Mouse (Mus musculus) liver, adult 2 months (tissue): ENCODE measurements around the gene Atp5d. TPM values are rescaled to one million over a fixed set of nuclear protein-coding genes. Genes with fewer than 3 reads are reported as not detected.

Source experiments
- DNase-seq: peaks from one replicate; pipeline ENCODE4 v3.0.0-alpha.2; 2011; ENCODE audit warnings: low read depth, low spot score; ENCODE audit errors: extremely low read depth
- H3K27ac ChIP-seq: fragments of 200-500 bp; replicated peaks from 2 replicates; pipeline ENCODE4 v1.5.1; 2012; ENCODE audit warnings: low read depth, mild to moderate bottlenecking, control low read depth, inconsistent platforms, low read length; ENCODE audit not compliant: insufficient read depth
- H3K27me3 ChIP-seq: fragments of 200-500 bp; 2 replicates; pipeline ENCODE4 v1.6.1; 2012; ENCODE audit warnings: mild to moderate bottlenecking, moderate library complexity, low read length, inconsistent platforms; ENCODE audit not compliant: control insufficient read depth, insufficient read depth
- H3K36me3 ChIP-seq: fragments of 200-500 bp; 2 replicates; pipeline ENCODE4 v1.6.1; 2012; ENCODE audit warnings: low read length, inconsistent platforms; ENCODE audit not compliant: control insufficient read depth, insufficient read depth
- H3K4me1 ChIP-seq: fragments of 200-500 bp; 2 replicates; pipeline ENCODE4 v1.6.1; 2011; ENCODE audit warnings: low read length; ENCODE audit not compliant: control insufficient read depth, insufficient read depth
- H3K4me3 ChIP-seq: fragments of 200-500 bp; 2 replicates; pipeline ENCODE4 v1.5.1; 2011; ENCODE audit warnings: low read depth, mild to moderate bottlenecking, control low read depth, low read length, moderate library complexity; ENCODE audit not compliant: insufficient read depth
- H3K79me2 ChIP-seq: fragments of 200-500 bp; 2 replicates; pipeline ENCODE4 v1.6.1; 2012; ENCODE audit warnings: inconsistent platforms, mild to moderate bottlenecking, low read length, moderate library complexity; ENCODE audit not compliant: control insufficient read depth, insufficient read depth
- H3K9ac ChIP-seq: fragments of 200-500 bp; 2 replicates; pipeline ENCODE4 v1.6.1; 2012; ENCODE audit warnings: low read depth, mild to moderate bottlenecking, control low read depth, inconsistent platforms, low read length
- CTCF ChIP-seq: fragments of 200-500 bp; IDR thresholded peaks from 2 replicates; pipeline ENCODE4 v1.5.1; 2011; ENCODE audit warnings: low read depth, low read length, control low read depth
- POLR2A ChIP-seq: fragments of 200-500 bp; IDR thresholded peaks from 2 replicates; pipeline ENCODE4 v1.6.1; 2011; ENCODE audit warnings: low read length, control low read depth; ENCODE audit not compliant: insufficient read depth; ENCODE audit errors: extremely low read depth
- WGBS: fragments of 180-500 bp; shearing (Covaris S2); methylation state at CpG from one replicate; pipeline ENCODE4 v1.1.7; 2018; 5-methylcytosine and 5-hydroxymethylcytosine counted together
- polyA plus RNA-seq: library from polyadenylated mRNA; depleted of rRNA; stranded (reverse); fragments of >200 nt; gene quantifications from 2 replicates; pipeline ENCODE4 v1.2.3, GENCODE M21; 2012
- total RNA-seq: library from RNA; depleted of rRNA; stranded (reverse); fragments of >200 nt; gene quantifications from 2 replicates; pipeline ENCODE4 v1.2.3, GENCODE M21; 2014

Atp5d gene
- total and polyA plus RNA-seq, 2 experiments: 144 to 1,387 TPM

DNA sequence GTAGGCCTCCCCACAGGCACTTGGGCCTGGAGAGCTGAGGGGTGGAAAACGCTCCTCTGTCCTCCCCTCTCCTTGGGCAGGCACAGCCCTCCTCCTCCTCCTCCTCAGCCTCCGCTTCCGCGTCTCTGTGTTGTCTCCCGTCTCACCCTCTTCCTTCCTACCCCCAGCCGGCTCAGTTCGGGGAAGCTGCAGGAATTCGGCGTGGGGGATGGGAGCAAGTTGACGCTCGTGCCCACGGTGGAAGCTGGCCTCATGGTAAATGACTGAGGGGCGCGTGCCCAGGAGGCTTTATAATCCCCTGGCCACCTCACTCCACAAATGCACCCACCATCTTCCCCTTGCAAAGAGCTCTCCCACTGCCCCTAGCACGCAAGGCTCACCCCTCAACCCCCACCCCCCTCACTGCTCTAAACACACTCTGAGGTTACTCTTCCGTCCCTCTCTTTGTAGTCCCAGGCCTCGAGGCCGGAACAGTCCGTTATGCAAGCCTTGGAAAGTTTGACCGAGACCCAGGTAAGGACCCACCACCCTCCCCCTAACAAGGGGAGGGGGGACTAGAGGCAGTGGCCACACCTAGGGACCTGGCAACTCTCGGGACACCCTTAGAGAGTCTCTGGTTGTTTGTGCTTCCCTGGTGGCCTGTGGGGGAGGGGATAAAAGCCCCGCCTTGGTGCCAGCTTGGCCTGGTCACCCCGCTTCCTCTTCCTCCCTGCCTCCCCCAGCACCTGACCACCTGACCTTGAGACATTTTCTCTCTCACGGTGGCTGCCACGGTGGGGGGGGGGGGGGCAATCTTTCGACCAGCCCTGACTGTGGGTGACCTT lies 13.0 kb downstream of the Atp5d start:
- Histone ChIP-seq H3K36me3 (peaks cover 20% of the 10 kb centered on the region), H3K4me3 (peak overlapping the region; percentile 82), H3K9ac (peak overlapping the region; percentile 90), H3K4me1 (peaks cover 33% of the 10 kb centered on the region), H3K27ac (peak overlapping the region; percentile 90), H3K79me2 (peaks cover 29% of the 10 kb centered on the region), H3K27me3 (no peaks in the 10 kb centered on the region)
- 0 out of 2 replicates have a peak, but pooled peaks have one; percentile 26 for TF ChIP-seq POLR2A
- no peak for TF ChIP-seq CTCF
- under 1% methylated on average over 26 of the region's 26 CpGs for WGBS
- peak; percentile 64 for DNase-seq

DNA sequence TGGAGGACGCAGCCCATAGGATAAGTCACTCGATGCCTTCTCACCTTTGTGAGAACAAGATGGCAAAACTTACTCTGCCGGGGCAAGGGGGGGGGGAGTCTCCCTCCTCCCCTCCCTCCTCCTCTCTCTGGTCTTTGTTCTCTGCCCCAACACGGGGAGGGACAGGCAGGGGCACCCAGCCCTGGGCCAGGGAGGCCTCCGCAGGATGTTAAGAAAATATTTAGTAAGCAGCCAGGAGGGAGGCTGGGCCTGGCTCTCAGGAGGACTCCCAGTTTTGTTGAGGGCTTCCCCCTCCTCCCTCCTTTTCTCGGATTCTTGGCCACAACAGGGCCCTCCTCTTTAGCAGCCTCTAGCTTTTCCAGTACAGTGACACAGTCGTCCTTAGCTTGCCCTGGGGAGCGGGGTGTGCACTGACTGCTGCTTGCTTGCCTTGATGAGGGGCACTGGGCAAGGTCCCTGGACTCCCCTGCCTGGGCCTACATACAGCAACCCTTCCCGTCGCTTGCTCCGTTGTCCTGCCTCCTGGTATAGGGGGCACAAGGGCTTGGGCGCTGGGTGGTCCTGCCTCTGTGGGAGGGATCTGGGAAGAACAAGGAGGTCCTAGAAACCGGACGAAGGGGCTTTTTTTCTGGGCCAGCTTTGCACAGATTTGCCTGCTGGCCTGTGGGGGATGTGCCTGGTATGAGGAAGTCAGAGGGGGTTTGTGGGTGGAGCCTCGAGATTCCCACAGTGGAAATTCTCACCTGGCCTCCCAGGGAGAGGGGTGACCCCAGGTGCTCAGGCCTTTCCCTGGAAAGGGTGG lies 13.8 kb downstream of the Atp5d start:
- WGBS: 9% methylated on average over 15 of the region's 15 CpGs
- Histone ChIP-seq H3K4me3 (peak overlapping the region; percentile 82), H3K27me3 (no peaks in the 10 kb centered on the region), H3K9ac (peak overlapping the region; percentile 90), H3K36me3 (peaks cover 27% of the 10 kb centered on the region), H3K79me2 (peaks cover 29% of the 10 kb centered on the region), H3K27ac (peak overlapping the region; percentile 90), H3K4me1 (peaks cover 26% of the 10 kb centered on the region)
- DNase-seq: peak; percentile 61
- TF ChIP-seq CTCF (no peak), POLR2A (0 out of 2 replicates have a peak, but pooled peaks have one; percentile 11)

DNA sequence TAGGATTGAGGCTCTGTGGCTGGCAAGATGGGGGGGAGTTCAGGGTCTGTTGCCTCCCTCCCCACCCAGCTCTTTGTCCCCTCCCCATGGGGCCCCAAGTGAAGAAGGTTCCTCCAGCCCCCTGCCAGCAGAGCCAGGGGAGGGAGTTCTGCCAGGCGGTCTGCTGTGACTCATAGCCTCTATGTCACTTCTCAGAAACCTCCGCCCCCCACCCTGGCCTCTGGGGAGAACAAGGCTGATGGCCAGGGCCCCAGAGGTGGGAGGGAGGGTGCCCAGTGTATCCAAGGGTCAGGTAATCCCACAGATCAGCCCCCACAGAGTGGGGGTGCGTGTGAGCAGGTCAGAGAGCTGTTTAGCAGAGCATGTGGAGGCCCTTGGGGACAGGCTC lies 14.4 kb downstream of the Atp5d start:
- Histone ChIP-seq H3K9ac (peak overlapping the region; percentile 90), H3K4me3 (peak overlapping the region; percentile 82; the same call in 1 of the 2 replicates), H3K4me1 (peaks cover 22% of the 10 kb centered on the region), H3K79me2 (peaks cover 29% of the 10 kb centered on the region), H3K27me3 (no peaks in the 10 kb centered on the region), H3K27ac (peak overlapping the region; percentile 90), H3K36me3 (peaks cover 27% of the 10 kb centered on the region)
- no peak for DNase-seq
- no peak for TF ChIP-seq CTCF
- no peak for TF ChIP-seq POLR2A
- 11% methylated on average over 3 of the region's 3 CpGs for WGBS

DNA sequence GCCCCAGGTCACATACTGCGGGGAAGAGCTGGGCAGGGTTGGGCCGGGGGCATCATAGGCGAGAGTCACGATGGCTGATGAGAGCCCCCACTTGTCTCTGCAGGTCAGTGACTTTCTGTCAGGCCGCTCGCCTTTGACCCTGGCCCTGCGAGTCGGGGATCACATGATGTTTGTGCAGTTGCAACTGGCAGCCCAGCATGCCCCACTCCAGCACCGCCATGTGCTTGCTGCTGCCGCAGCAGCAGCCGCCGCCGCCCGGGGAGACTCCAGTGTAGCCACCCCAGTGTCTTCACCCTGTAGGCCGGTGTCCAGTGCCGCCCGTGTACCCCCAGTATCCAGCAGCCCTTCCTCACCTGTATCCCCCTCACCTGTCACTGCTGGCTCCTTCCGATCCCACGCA lies 15.3 kb downstream of the Atp5d start:
- peak; percentile 85 for DNase-seq
- Histone ChIP-seq H3K36me3 (peaks cover 27% of the 10 kb centered on the region), H3K27ac (peak overlapping the region; percentile 90), H3K9ac (peak overlapping the region; percentile 90), H3K27me3 (no peaks in the 10 kb centered on the region), H3K79me2 (peaks cover 29% of the 10 kb centered on the region), H3K4me3 (peak overlapping the region; percentile 82; the same call in 1 of the 2 replicates), H3K4me1 (peaks cover 26% of the 10 kb centered on the region)
- WGBS: 24% methylated on average over 19 of the region's 19 CpGs
- no peak for TF ChIP-seq POLR2A
- TF ChIP-seq CTCF: no peak

DNA sequence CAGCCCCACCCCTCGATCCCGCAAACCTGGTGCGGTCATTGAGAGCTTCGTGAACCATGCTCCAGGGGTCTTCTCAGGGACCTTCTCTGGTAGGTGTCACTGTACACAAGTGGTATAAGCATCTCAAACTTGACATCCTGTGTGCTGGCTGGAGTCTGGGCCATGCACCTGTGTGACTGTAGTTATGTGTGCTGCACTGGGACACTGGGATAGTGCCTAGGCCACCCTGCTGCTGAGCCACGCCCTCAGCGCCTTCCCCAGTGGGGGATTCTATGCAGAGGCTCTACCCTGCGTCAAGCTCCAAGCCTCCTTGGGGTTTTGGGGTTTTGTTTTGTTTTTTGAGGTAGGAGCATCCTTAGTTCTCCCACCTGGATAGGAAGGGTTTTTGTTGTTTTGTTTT lies 16.0 kb downstream of the Atp5d start:
- no peaks in the 10 kb centered on the region for H3K27me3 ChIP-seq
- peak overlapping the region; percentile 43 for H3K27ac ChIP-seq
- peaks cover 27% of the 10 kb centered on the region for H3K36me3 ChIP-seq
- DNase-seq: no peak
- 87% methylated on average over 7 of the region's 7 CpGs for WGBS
- H3K9ac ChIP-seq: peak overlapping the region; percentile 57
- peaks cover 29% of the 10 kb centered on the region for H3K79me2 ChIP-seq
- peaks cover 32% of the 10 kb centered on the region for H3K4me1 ChIP-seq
- TF ChIP-seq POLR2A (no peak), CTCF (no peak)
- H3K4me3 ChIP-seq: no peak overlapping the region
